Mouse (Mus musculus) hindbrain, embryonic 14.5 days (tissue): ENCODE measurements at regions not wholly inside any gene's neighbourhood (a gene's known extent, or its start where the extent isn't known, plus 50 kb on each side); places are given as distances from the start of the nearest gene placed in this dataset.
"Not testable (repeated sequence)": the region's sequence is repeated elsewhere in the genome, so short reads cannot be mapped to it uniquely, and the experiment has no call there.

Experiments used
- ATAC-seq: fragments of 200-750 bp; cut with Nextera tagmentation; 2 replicates; pipeline ENCODE4 v1.8.0; 2017; ENCODE audit warnings: moderate number of reproducible peaks, mild to moderate bottlenecking, moderate TSS enrichment, moderate library complexity; ENCODE audit not compliant: low FRiP score
- DNase-seq: peaks from one replicate; pipeline ENCODE4 v3.0.0-alpha.2; 2015; ENCODE audit warnings: low spot score
- H3K27ac ChIP-seq: fragments of 300-500 bp; sonication (generic); 2 replicates; pipeline ENCODE4 v1.5.1; 2014; ENCODE audit warnings: mild to moderate bottlenecking, moderate library complexity
- H3K27me3 ChIP-seq: fragments of 300-500 bp; sonication (generic); 2 replicates; pipeline ENCODE4 v1.6.1; 2014; ENCODE audit warnings: mild to moderate bottlenecking, low read length, mixed read lengths; ENCODE audit not compliant: control insufficient read depth, insufficient read depth
- H3K36me3 ChIP-seq: fragments of 300-500 bp; sonication (generic); replicated peaks from 2 replicates; pipeline ENCODE4 v1.6.1; 2014; ENCODE audit not compliant: control insufficient read depth, insufficient read depth
- H3K4me1 ChIP-seq: fragments of 300-500 bp; sonication (generic); replicated peaks from 2 replicates; pipeline ENCODE4 v1.6.1; 2014; ENCODE audit warnings: antibody characterized with exemption, low read length, mixed read lengths; ENCODE audit not compliant: control insufficient read depth, insufficient read depth
- H3K4me2 ChIP-seq: fragments of 300-500 bp; sonication (generic); replicated peaks from 2 replicates; pipeline ENCODE4 v1.6.1; 2014; ENCODE audit warnings: mild to moderate bottlenecking, moderate library complexity
- H3K4me3 ChIP-seq: fragments of 300-500 bp; sonication (generic); replicated peaks from 2 replicates; pipeline ENCODE4 v1.5.1; 2014; ENCODE audit warnings: mild to moderate bottlenecking, low read length
- H3K9ac ChIP-seq: fragments of 300-500 bp; sonication (generic); 2 replicates; pipeline ENCODE4 v1.6.1; 2014
- H3K9me3 ChIP-seq: fragments of 300-500 bp; sonication (generic); 2 replicates; pipeline ENCODE4 v1.6.1; 2016; ENCODE audit warnings: low read length; ENCODE audit not compliant: control insufficient read depth
- WGBS: fragments of 180-500 bp; shearing (Covaris S2); extraction: QIAGEN DNeasy Blood & Tissue Kit; methylation state at CpG from one replicate; pipeline ENCODE4 v1.1.7; 2014; 5-methylcytosine and 5-hydroxymethylcytosine counted together

GRCm38 (mm10) chr13:103591381-103591780, 183.0 kb downstream of the Srek1 start:
- not testable (repeated sequence) for H3K9me3 ChIP-seq, H3K4me3 ChIP-seq, H3K27ac ChIP-seq, DNase-seq, H3K36me3 ChIP-seq, H3K27me3 ChIP-seq, H3K4me1 ChIP-seq, H3K4me2 ChIP-seq, ATAC-seq, H3K9ac ChIP-seq
- WGBS: 64% methylated on average over 7 of the region's 7 CpGs

GRCm38 (mm10) chr13:103589646-103590045, 184.8 kb downstream of the Srek1 start:
- Histone ChIP-seq H3K4me3 (no peak overlapping the region), H3K4me2 (no peak overlapping the region), H3K4me1 (no peaks in the 10 kb centered on the region), H3K9me3 (no peaks in the 10 kb centered on the region), H3K36me3 (no peaks in the 10 kb centered on the region), H3K27ac (no peak overlapping the region), H3K9ac (no peak overlapping the region), H3K27me3 (no peaks in the 10 kb centered on the region)
- DNase-seq: no peak
- no peak for ATAC-seq
- 97% methylated on average over 5 of the region's 5 CpGs for WGBS

- no peaks in the 10 kb centered on the region for H3K36me3 ChIP-seq
- no peaks in the 10 kb centered on the region for H3K9me3 ChIP-seq
- no peaks in the 10 kb centered on the region for H3K27me3 ChIP-seq
- H3K4me1 ChIP-seq: no peaks in the 10 kb centered on the region
- no peak overlapping the region for H3K27ac ChIP-seq
- ATAC-seq (no peak), DNase-seq (no peak)
- WGBS: 45% methylated on average over 4 of the region's 4 CpGs
- no peak overlapping the region for H3K9ac ChIP-seq
- H3K4me2 ChIP-seq: no peak overlapping the region
- no peak overlapping the region for H3K4me3 ChIP-seq
Observed at GRCm38 (mm10) chr13:103576856-103577255, 197.6 kb downstream of the Srek1 start.

- Histone ChIP-seq H3K4me3 (no peak overlapping the region), H3K4me1 (0 out of 2 replicates have a peak, but pooled peaks cover 5% of the 10 kb centered on the region), H3K9me3 (no peaks in the 10 kb centered on the region), H3K27me3 (no peaks in the 10 kb centered on the region), H3K36me3 (no peaks in the 10 kb centered on the region), H3K9ac (no peak overlapping the region), H3K27ac (no peak overlapping the region), H3K4me2 (no peak overlapping the region)
- WGBS: 80% methylated on average over 8 of the region's 8 CpGs
- no peak for DNase-seq
- no peak for ATAC-seq
Observed at GRCm38 (mm10) chr13:103564715-103565114, 209.7 kb downstream of the Srek1 start.

- peak; percentile 68 for ATAC-seq
Observed at GRCm38 (mm10) chr13:103561795-103562705, 212.4 kb downstream of the Srek1 start.

GRCm38 (mm10) chr13:103558915-103559314, 215.5 kb downstream of the Srek1 start:
- 0 out of 2 replicates have a peak, but pooled peaks cover 5% of the 10 kb centered on the region for H3K4me1 ChIP-seq
- H3K27ac ChIP-seq: no peak overlapping the region
- no peak overlapping the region for H3K9ac ChIP-seq
- ATAC-seq (no peak), DNase-seq (no peak)
- H3K36me3 ChIP-seq: no peaks in the 10 kb centered on the region
- H3K27me3 ChIP-seq: no peaks in the 10 kb centered on the region
- no peak overlapping the region for H3K4me3 ChIP-seq
- no peak overlapping the region for H3K4me2 ChIP-seq
- H3K9me3 ChIP-seq: no peaks in the 10 kb centered on the region
- 77% methylated on average over 3 of the region's 3 CpGs for WGBS

More at GRCm38 (mm10) chr13:103561795-103562705, 212.4 kb downstream of the Srek1 start:
- no peak overlapping the region for H3K4me3 ChIP-seq
- no peak overlapping the region for H3K9ac ChIP-seq
- H3K4me1 ChIP-seq: 0 out of 2 replicates have a peak, but pooled peaks cover 5% of the 10 kb centered on the region
- H3K9me3 ChIP-seq: no peaks in the 10 kb centered on the region
- no peaks in the 10 kb centered on the region for H3K36me3 ChIP-seq
- H3K27me3 ChIP-seq: no peaks in the 10 kb centered on the region
- H3K27ac ChIP-seq: no peak overlapping the region
- peak overlapping the region; percentile 15; the same call in 1 of the 2 replicates for H3K4me2 ChIP-seq
- WGBS: 44% methylated on average over 26 of the region's 26 CpGs
- peak; percentile 54 for DNase-seq

GRCm38 (mm10) chr13:103539577-103539976, 205.3 kb upstream of the Mast4 start:
- Histone ChIP-seq H3K4me1 (no peaks in the 10 kb centered on the region), H3K4me3 (no peak overlapping the region), H3K27ac (no peak overlapping the region), H3K27me3 (no peaks in the 10 kb centered on the region), H3K9me3 (no peaks in the 10 kb centered on the region), H3K36me3 (no peaks in the 10 kb centered on the region), H3K9ac (no peak overlapping the region), H3K4me2 (no peak overlapping the region)
- ATAC-seq (no peak), DNase-seq (no peak)
- 75% methylated on average over 10 of the region's 10 CpGs for WGBS

- H3K27me3 ChIP-seq: no peaks in the 10 kb centered on the region
- no peaks in the 10 kb centered on the region for H3K4me1 ChIP-seq
- DNase-seq (no peak), ATAC-seq (no peak)
- no peak overlapping the region for H3K9ac ChIP-seq
- no peak overlapping the region for H3K4me3 ChIP-seq
- WGBS: 81% methylated on average over 1 of the region's 1 CpGs
- no peaks in the 10 kb centered on the region for H3K9me3 ChIP-seq
- H3K4me2 ChIP-seq: no peak overlapping the region
- H3K27ac ChIP-seq: no peak overlapping the region
- H3K36me3 ChIP-seq: no peaks in the 10 kb centered on the region
Observed at GRCm38 (mm10) chr13:103513825-103514224, 179.5 kb upstream of the Mast4 start.

GRCm38 (mm10) chr13:103512476-103512875, 178.2 kb upstream of the Mast4 start:
- ATAC-seq: no peak
- WGBS: 82% methylated on average over 7 of the region's 7 CpGs
- H3K9me3 ChIP-seq: no peaks in the 10 kb centered on the region
- no peak for DNase-seq
- H3K27me3 ChIP-seq: no peaks in the 10 kb centered on the region
- no peak overlapping the region for H3K9ac ChIP-seq
- no peaks in the 10 kb centered on the region for H3K4me1 ChIP-seq
- H3K4me2 ChIP-seq: no peak overlapping the region
- no peak overlapping the region for H3K27ac ChIP-seq
- H3K36me3 ChIP-seq: no peaks in the 10 kb centered on the region
- no peak overlapping the region for H3K4me3 ChIP-seq
